Mouse (Mus musculus): ENCODE data around the gene Washc2.

DNA sequence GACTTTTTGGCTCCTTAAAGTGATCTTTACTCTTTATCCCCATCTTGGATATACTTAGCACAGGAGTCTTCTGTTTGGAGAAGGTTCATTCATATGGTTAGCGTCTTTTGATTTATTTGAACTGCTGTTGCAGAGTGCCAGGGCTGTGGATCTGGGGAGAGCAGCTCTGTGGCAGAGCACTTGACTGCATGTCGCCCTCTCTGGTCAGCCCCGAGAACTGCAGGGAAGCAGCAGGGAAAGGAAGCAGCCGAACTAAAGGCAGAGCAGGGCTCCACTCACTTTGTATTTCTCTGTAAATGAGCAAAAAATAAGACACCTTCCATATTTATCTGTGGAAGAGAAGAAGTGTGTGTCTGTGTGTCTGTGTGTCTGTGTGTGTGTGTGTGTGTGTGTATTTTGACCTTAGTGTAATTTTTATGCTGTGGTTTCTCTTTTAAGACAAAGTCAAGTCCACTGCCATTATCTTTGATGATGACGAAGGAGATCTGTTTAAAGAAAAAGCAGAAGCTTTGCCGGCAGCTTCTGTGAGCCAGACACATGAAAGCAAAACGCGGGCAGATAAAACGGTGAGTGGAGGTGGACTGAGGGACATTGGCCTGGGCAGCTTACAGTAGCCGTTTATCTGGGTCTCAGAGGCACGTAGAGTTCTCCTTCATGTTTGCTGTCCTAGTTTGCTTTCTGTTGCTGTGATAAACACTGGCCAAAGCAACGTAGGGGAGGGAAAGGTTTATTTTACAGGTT lies 21.1 kb downstream of the Washc2 start:
- TF ChIP-seq POLR2A (IDR thresholded peaks at IDR 0.05; ENCODE audit: low read depth, low read length) (no peak), CTCF (IDR thresholded peaks at IDR 0.05; ENCODE audit: extremely low read depth, insufficient read length, insufficient replicate concordance, low read depth, low read length) (peak; percentile 83)

All from small intestine, adult 2 months (tissue).